Mouse (Mus musculus): ENCODE measurements around the gene Rab3il1. TPM values are rescaled to one million over a fixed set of nuclear protein-coding genes. Genes with fewer than 3 reads are reported as not detected.

Rab3il1 gene
- polyA plus RNA-seq, 1 experiment from 2014 or later = 54.0 TPM

GRCm38 (mm10) chr19:10055261-10055660 is 53.8 kb downstream of the Rab3il1 start:
- no peak for ATAC-seq (replicated peaks; ENCODE audit: insufficient number of reproducible peaks, low FRiP score, low TSS enrichment)
- WGBS (ENCODE audit: insufficient replicate concordance) = 77% methylated on average over 3 of the region's 3 CpGs
- H3K4me1 ChIP-seq (ENCODE audit: control insufficient read depth, insufficient read depth, low read length) = 0 out of 2 replicates have a peak, but pooled peaks cover 2% of the 10 kb centered on the region
- no peak overlapping the region for H3K9ac ChIP-seq (ENCODE audit: low read depth, low read length)
- no peak overlapping the region for H3K4me2 ChIP-seq
- H3K4me3 ChIP-seq (ENCODE audit: low read depth, low read length) = no peak overlapping the region
- no peak overlapping the region for H3K27ac ChIP-seq (ENCODE audit: low read depth, low read length)
- peaks cover 14% of the 10 kb centered on the region; the same call in 1 of the 2 replicates for H3K36me3 ChIP-seq (ENCODE audit: control insufficient read depth, insufficient read depth, low read length)
- H3K27me3 ChIP-seq (ENCODE audit: control insufficient read depth, insufficient read depth, low read length) = no peaks in the 10 kb centered on the region
- H3K9me3 ChIP-seq (replicated peaks; ENCODE audit: control insufficient read depth, low read length) = no peaks in the 10 kb centered on the region

- Histone ChIP-seq H3K27ac (ENCODE audit: low read depth, low read length) (no peak overlapping the region), H3K9ac (ENCODE audit: low read depth, low read length) (no peak overlapping the region), H3K27me3 (ENCODE audit: control insufficient read depth, insufficient read depth, low read length) (no peaks in the 10 kb centered on the region), H3K4me3 (ENCODE audit: low read depth, low read length) (no peak overlapping the region), H3K9me3 (replicated peaks; ENCODE audit: control insufficient read depth, low read length) (no peaks in the 10 kb centered on the region), H3K4me1 (ENCODE audit: control insufficient read depth, insufficient read depth, low read length) (peaks cover 6% of the 10 kb centered on the region; the same call in 1 of the 2 replicates), H3K36me3 (ENCODE audit: control insufficient read depth, insufficient read depth, low read length) (peaks cover 14% of the 10 kb centered on the region; the same call in 1 of the 2 replicates), H3K4me2 (no peak overlapping the region)
- WGBS (ENCODE audit: insufficient replicate concordance) = 85% methylated on average over 22 of the region's 22 CpGs
- ATAC-seq (replicated peaks; ENCODE audit: insufficient number of reproducible peaks, low FRiP score, low TSS enrichment) = no peak
These were observed 54.6 kb downstream of the Rab3il1 start for GRCm38 (mm10) chr19:10055783-10056660.

- Histone ChIP-seq H3K4me2 (no peak overlapping the region), H3K9ac (ENCODE audit: low read depth, low read length) (no peak overlapping the region), H3K27me3 (ENCODE audit: control insufficient read depth, insufficient read depth, low read length) (no peaks in the 10 kb centered on the region), H3K27ac (ENCODE audit: low read depth, low read length) (no peak overlapping the region), H3K9me3 (replicated peaks; ENCODE audit: control insufficient read depth, low read length) (no peaks in the 10 kb centered on the region), H3K4me1 (ENCODE audit: control insufficient read depth, insufficient read depth, low read length) (peaks cover 7% of the 10 kb centered on the region; the same call in 1 of the 2 replicates), H3K36me3 (ENCODE audit: control insufficient read depth, insufficient read depth, low read length) (peaks cover 14% of the 10 kb centered on the region; the same call in 1 of the 2 replicates), H3K4me3 (ENCODE audit: low read depth, low read length) (no peak overlapping the region)
- WGBS (ENCODE audit: insufficient replicate concordance) = 85% methylated on average over 3 of the region's 3 CpGs
- no peak for ATAC-seq (replicated peaks; ENCODE audit: insufficient number of reproducible peaks, low FRiP score, low TSS enrichment)
These were observed 55.2 kb downstream of the Rab3il1 start for GRCm38 (mm10) chr19:10056686-10057085.

- Histone ChIP-seq H3K9me3 (replicated peaks; ENCODE audit: control insufficient read depth, low read length) (no peaks in the 10 kb centered on the region), H3K36me3 (ENCODE audit: control insufficient read depth, insufficient read depth, low read length) (peaks cover 20% of the 10 kb centered on the region; the same call in 1 of the 2 replicates), H3K4me3 (ENCODE audit: low read depth, low read length) (no peak overlapping the region), H3K9ac (ENCODE audit: low read depth, low read length) (no peak overlapping the region), H3K4me1 (ENCODE audit: control insufficient read depth, insufficient read depth, low read length) (peaks cover 7% of the 10 kb centered on the region; the same call in 1 of the 2 replicates), H3K27ac (ENCODE audit: low read depth, low read length) (no peak overlapping the region), H3K4me2 (no peak overlapping the region), H3K27me3 (ENCODE audit: control insufficient read depth, insufficient read depth, low read length) (no peaks in the 10 kb centered on the region)
- ATAC-seq (replicated peaks; ENCODE audit: insufficient number of reproducible peaks, low FRiP score, low TSS enrichment) = no peak
- WGBS (ENCODE audit: insufficient replicate concordance) = 69% methylated on average over 11 of the region's 11 CpGs
These were observed 56.2 kb downstream of the Rab3il1 start for GRCm38 (mm10) chr19:10057486-10058351.

- Histone ChIP-seq H3K27ac (ENCODE audit: low read depth, low read length) (no peak overlapping the region), H3K4me3 (ENCODE audit: low read depth, low read length) (no peak overlapping the region), H3K36me3 (ENCODE audit: control insufficient read depth, insufficient read depth, low read length) (peaks cover 23% of the 10 kb centered on the region), H3K27me3 (ENCODE audit: control insufficient read depth, insufficient read depth, low read length) (no peaks in the 10 kb centered on the region), H3K9me3 (replicated peaks; ENCODE audit: control insufficient read depth, low read length) (no peaks in the 10 kb centered on the region), H3K4me1 (ENCODE audit: control insufficient read depth, insufficient read depth, low read length) (peaks cover 7% of the 10 kb centered on the region; the same call in 1 of the 2 replicates), H3K4me2 (no peak overlapping the region), H3K9ac (ENCODE audit: low read depth, low read length) (no peak overlapping the region)
- WGBS (ENCODE audit: insufficient replicate concordance) = 94% methylated on average over 1 of the region's 1 CpGs
- ATAC-seq (replicated peaks; ENCODE audit: insufficient number of reproducible peaks, low FRiP score, low TSS enrichment) = no peak
These were observed 56.9 kb downstream of the Rab3il1 start for GRCm38 (mm10) chr19:10058352-10058825.

GRCm38 (mm10) chr19:10058876-10059427 is 57.5 kb downstream of the Rab3il1 start:
- H3K9ac ChIP-seq (ENCODE audit: low read depth, low read length) = no peak overlapping the region
- no peak overlapping the region for H3K4me2 ChIP-seq
- no peaks in the 10 kb centered on the region for H3K27me3 ChIP-seq (ENCODE audit: control insufficient read depth, insufficient read depth, low read length)
- H3K4me1 ChIP-seq (ENCODE audit: control insufficient read depth, insufficient read depth, low read length) = peaks cover 7% of the 10 kb centered on the region; the same call in 1 of the 2 replicates
- H3K9me3 ChIP-seq (replicated peaks; ENCODE audit: control insufficient read depth, low read length) = no peaks in the 10 kb centered on the region
- no peak overlapping the region for H3K4me3 ChIP-seq (ENCODE audit: low read depth, low read length)
- no peak overlapping the region for H3K27ac ChIP-seq (ENCODE audit: low read depth, low read length)
- WGBS (ENCODE audit: insufficient replicate concordance) = 67% methylated on average over 9 of the region's 9 CpGs
- ATAC-seq (replicated peaks; ENCODE audit: insufficient number of reproducible peaks, low FRiP score, low TSS enrichment) = no peak
- peaks cover 21% of the 10 kb centered on the region for H3K36me3 ChIP-seq (ENCODE audit: control insufficient read depth, insufficient read depth, low read length)

- Histone ChIP-seq H3K4me3 (ENCODE audit: low read depth, low read length) (no peak overlapping the region), H3K27ac (ENCODE audit: low read depth, low read length) (peak overlapping the region; percentile 68; the same call in 1 of the 2 replicates), H3K27me3 (ENCODE audit: control insufficient read depth, insufficient read depth, low read length) (no peaks in the 10 kb centered on the region), H3K36me3 (ENCODE audit: control insufficient read depth, insufficient read depth, low read length) (peaks cover 22% of the 10 kb centered on the region), H3K9me3 (replicated peaks; ENCODE audit: control insufficient read depth, low read length) (no peaks in the 10 kb centered on the region), H3K4me2 (peak overlapping the region; percentile 35), H3K9ac (ENCODE audit: low read depth, low read length) (no peak overlapping the region), H3K4me1 (ENCODE audit: control insufficient read depth, insufficient read depth, low read length) (peaks cover 7% of the 10 kb centered on the region; the same call in 1 of the 2 replicates)
- ATAC-seq (replicated peaks; ENCODE audit: insufficient number of reproducible peaks, low FRiP score, low TSS enrichment) = 0 out of 2 replicates have a peak, but pooled peaks have one; percentile 52
- 34% methylated on average over 10 of the region's 10 CpGs for WGBS (ENCODE audit: insufficient replicate concordance)
These were observed 58.6 kb downstream of the Rab3il1 start for GRCm38 (mm10) chr19:10059911-10060567.
